Mouse (Mus musculus): ENCODE measurements at regions not wholly inside any gene's neighbourhood (a gene's known extent, or its start where the extent isn't known, plus 50 kb on each side); places are given as distances from the start of the nearest gene placed in this dataset.

GRCm38 (mm10) chr1:185117711-185118110 is 86.2 kb upstream of the Rab3gap2 start:
- TF ChIP-seq CTCF (IDR thresholded peaks at IDR 0.05; ENCODE audit: control insufficient read depth, insufficient read depth, insufficient replicate concordance, low read depth, low read length) (no peak), POLR2A (IDR thresholded peaks at IDR 0.05; ENCODE audit: control insufficient read depth, low read depth, low read length) (no peak)

All from testis, adult 2 months (tissue).